Mouse (Mus musculus): ENCODE measurements around the gene Dhx37.

DNA sequence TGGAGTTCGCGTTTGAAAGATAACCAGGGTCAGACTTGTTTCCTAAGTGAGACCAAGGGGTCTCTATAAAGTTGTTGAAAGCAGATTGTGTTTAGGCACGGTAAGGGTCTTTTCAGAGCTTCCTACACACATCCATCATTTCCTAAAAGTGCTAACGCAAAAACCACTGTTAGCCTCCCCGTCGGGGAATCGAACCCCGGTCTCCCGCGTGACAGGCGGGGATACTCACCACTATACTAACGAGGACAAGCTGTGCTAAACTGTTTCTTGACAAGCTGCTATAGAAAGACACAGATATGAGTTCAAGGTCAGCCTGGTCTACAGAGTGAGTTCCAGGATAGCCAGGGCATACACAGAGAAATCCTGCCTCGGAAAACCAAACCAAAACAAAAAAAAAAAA lies 25.1 kb downstream of the Dhx37 start:
- TF ChIP-seq CTCF (IDR thresholded peaks at IDR 0.05; ENCODE audit: borderline replicate concordance, insufficient read depth, low read depth, low read length) (no peak), POLR2A (IDR thresholded peaks at IDR 0.05; ENCODE audit: borderline replicate concordance, insufficient read depth, low read length) (no peak)

Data from cerebellum, adult 2 months (tissue).